ENCODE assay signal across 13 mouse cellular contexts in genomic region chr12:106658317-106658716, GRCm38 (mm10).
DNase-seq lines count a peak whose midpoint lies in the region; ATAC-seq and TF ChIP-seq lines count a peak whose summit lies in the region.
"Had no signal": no experiment of that assay in that cellular context is flagged by ENCODE, and none has a peak within 500 bp of the region (broad histone marks: within the 10 kb centered on the region; RNA-seq: fewer than 3 reads in every experiment).

No protein-coding gene starts in this region.

- peak overlapping the region; percentile 25; the same call in 1 of the 2 replicates for H3K4me2 ChIP-seq in forebrain, embryonic 12.5 days
- H3K4me2 ChIP-seq in forebrain, embryonic 16.5 days (ENCODE audit: low read length), result no peak overlapping the region
- no peak overlapping the region for H3K4me2 ChIP-seq in midbrain, postnatal 0 days (ENCODE audit: low read depth, low read length, poor library complexity, severe bottlenecking)
- H3K4me2 ChIP-seq: heart, embryonic 15.5 days; limb, embryonic 12.5 days; neural tube, embryonic 12.5 days had no signal

- WGBS in forebrain, embryonic 12.5 days, result 25% methylated on average over 8 of the region's 8 CpGs
- 28% methylated on average over 8 of the region's 8 CpGs for WGBS in forebrain, embryonic 16.5 days
- WGBS in midbrain, embryonic 10.5 days, result 40% methylated on average over 8 of the region's 8 CpGs
- 15% methylated on average over 8 of the region's 8 CpGs for WGBS in midbrain, postnatal 0 days

- H3K9me3 ChIP-seq in forebrain, embryonic 12.5 days, result no peaks in the 10 kb centered on the region
- H3K9me3 ChIP-seq in forebrain, embryonic 16.5 days (ENCODE audit: control insufficient read depth, low read length), result no peaks in the 10 kb centered on the region
- no peaks in the 10 kb centered on the region for H3K9me3 ChIP-seq in midbrain, embryonic 10.5 days (replicated peaks)
- H3K9me3 ChIP-seq in midbrain, postnatal 0 days (ENCODE audit: low read length), result no peaks in the 10 kb centered on the region
- H3K9me3 ChIP-seq: heart, embryonic 15.5 days; limb, embryonic 12.5 days; neural tube, embryonic 12.5 days had no signal

- no peaks in the 10 kb centered on the region for H3K27me3 ChIP-seq in forebrain, embryonic 12.5 days
- no peaks in the 10 kb centered on the region for H3K27me3 ChIP-seq in forebrain, embryonic 16.5 days (replicated peaks; ENCODE audit: control insufficient read depth, insufficient read depth, low read length)
- no peaks in the 10 kb centered on the region for H3K27me3 ChIP-seq in midbrain, embryonic 10.5 days (ENCODE audit: low read depth, poor library complexity, severe bottlenecking)
- no peaks in the 10 kb centered on the region for H3K27me3 ChIP-seq in midbrain, postnatal 0 days (ENCODE audit: insufficient read depth, low read length)
- H3K27me3 ChIP-seq: neural tube, embryonic 12.5 days had no signal

- no peak for ATAC-seq in forebrain, embryonic 12.5 days (ENCODE audit: low FRiP score)
- no peak for ATAC-seq in forebrain, embryonic 16.5 days
- ATAC-seq in midbrain, postnatal 0 days (ENCODE audit: low FRiP score), result no peak
- ATAC-seq in megakaryocyte, adult 5-6 weeks (ENCODE audit: poor library complexity, severe bottlenecking), result peak; percentile 87
- ATAC-seq in megakaryocyte-erythroid progenitor cell, adult 5-6 weeks (replicated peaks; ENCODE audit: low FRiP score, low TSS enrichment, poor library complexity, severe bottlenecking), result no peak

- H3K4me3 ChIP-seq in forebrain, embryonic 12.5 days (replicated peaks), result no peak overlapping the region
- no peak overlapping the region for H3K4me3 ChIP-seq in forebrain, embryonic 16.5 days (replicated peaks; ENCODE audit: low read length)
- no peak overlapping the region for H3K4me3 ChIP-seq in midbrain, embryonic 10.5 days
- no peak overlapping the region for H3K4me3 ChIP-seq in midbrain, postnatal 0 days (ENCODE audit: low read depth, low read length)
- H3K4me3 ChIP-seq: heart, embryonic 15.5 days; limb, embryonic 12.5 days; neural tube, embryonic 12.5 days had no signal

- H3K9ac ChIP-seq in forebrain, embryonic 12.5 days, result no peak overlapping the region
- H3K9ac ChIP-seq in forebrain, embryonic 16.5 days (replicated peaks; ENCODE audit: low read depth, low read length), result no peak overlapping the region
- H3K9ac ChIP-seq in midbrain, postnatal 0 days (replicated peaks; ENCODE audit: low read length, poor library complexity, severe bottlenecking), result no peak overlapping the region
- H3K9ac ChIP-seq: heart, embryonic 15.5 days; limb, embryonic 12.5 days; neural tube, embryonic 12.5 days had no signal

- no peak for DNase-seq in midbrain, embryonic 10.5 days (ENCODE audit: low spot score)
- no peak for DNase-seq in midbrain, postnatal 0 days (ENCODE audit: low spot score)
- DNase-seq in thymus, postnatal 36 days, result peak; percentile 44 to 68
- no peak for DNase-seq in urinary bladder, postnatal 4 days (ENCODE audit: low spot score in 2 of 2)
- DNase-seq: cerebellum, adult 11-12 months had no signal

- H3K36me3 ChIP-seq in forebrain, embryonic 12.5 days (replicated peaks), result no peaks in the 10 kb centered on the region
- no peaks in the 10 kb centered on the region for H3K36me3 ChIP-seq in forebrain, embryonic 16.5 days (ENCODE audit: control insufficient read depth, insufficient read depth)
- no peaks in the 10 kb centered on the region for H3K36me3 ChIP-seq in midbrain, embryonic 10.5 days
- H3K36me3 ChIP-seq in midbrain, postnatal 0 days (ENCODE audit: insufficient read depth, low read length), result no peaks in the 10 kb centered on the region
- H3K36me3 ChIP-seq: heart, embryonic 15.5 days; limb, embryonic 12.5 days; neural tube, embryonic 12.5 days had no signal

- no peak overlapping the region for H3K27ac ChIP-seq in forebrain, embryonic 12.5 days
- no peak overlapping the region for H3K27ac ChIP-seq in forebrain, embryonic 16.5 days (ENCODE audit: low read length)
- peak overlapping the region; percentile 49; the same call in 1 of the 2 replicates for H3K27ac ChIP-seq in midbrain, embryonic 10.5 days (replicated peaks)
- no peak overlapping the region for H3K27ac ChIP-seq in midbrain, postnatal 0 days (ENCODE audit: low read depth, low read length)
- H3K27ac ChIP-seq: heart, embryonic 15.5 days; kidney, postnatal 0 days; limb, embryonic 12.5 days; neural tube, embryonic 12.5 days had no signal

- TF ChIP-seq CTCF in midbrain, postnatal 0 days (IDR thresholded peaks at IDR 0.05), result no peak

- H3K4me1 ChIP-seq in forebrain, embryonic 12.5 days, result peaks cover 10% of the 10 kb centered on the region
- H3K4me1 ChIP-seq in forebrain, embryonic 16.5 days (replicated peaks; ENCODE audit: control insufficient read depth, insufficient read depth, low read length), result peaks cover 8% of the 10 kb centered on the region
- H3K4me1 ChIP-seq in midbrain, embryonic 10.5 days, result peaks cover 16% of the 10 kb centered on the region
- peaks cover 5% of the 10 kb centered on the region; the same call in 1 of the 2 replicates for H3K4me1 ChIP-seq in midbrain, postnatal 0 days (ENCODE audit: insufficient read depth, low read length)
- H3K4me1 ChIP-seq: heart, embryonic 15.5 days; limb, embryonic 12.5 days; neural tube, embryonic 12.5 days had no signal

Comparison
In these comparisons a context has a peak if more than half of its experiments do, and no peak if none do; other contexts are left out.
1. DNase-seq: peak in thymus, postnatal 36 days (2 of 2); none in midbrain, embryonic 10.5 days (single experiment), midbrain, postnatal 0 days (single experiment) and urinary bladder, postnatal 4 days (0 of 2).